ENCODE assay signal across 8 mouse cellular contexts in genomic region chr2:35620364-35621224, GRCm38 (mm10).
DNase-seq lines count a peak whose midpoint lies in the region; ATAC-seq lines count a peak whose summit lies in the region.

No protein-coding gene starts in this region.

- H3K27ac ChIP-seq in midbrain, embryonic 11.5 days (ENCODE audit: low read depth, low read length) = no peak overlapping the region
- no peak overlapping the region for H3K27ac ChIP-seq in midbrain, embryonic 16.5 days (ENCODE audit: low read length)
- peak overlapping the region; percentile 90 for H3K27ac ChIP-seq in limb, embryonic 13.5 days

- no peak overlapping the region for H3K4me3 ChIP-seq in midbrain, embryonic 11.5 days (ENCODE audit: low read depth, low read length)
- H3K4me3 ChIP-seq in midbrain, embryonic 16.5 days (ENCODE audit: low read depth, low read length) = no peak overlapping the region
- H3K4me3 ChIP-seq in limb, embryonic 13.5 days = peak overlapping the region; percentile 27

- 19% methylated on average over 7 of the region's 7 CpGs for WGBS in midbrain, embryonic 11.5 days
- WGBS in midbrain, embryonic 16.5 days = 30% methylated on average over 6 of the region's 7 CpGs
- 18% methylated on average over 7 of the region's 7 CpGs for WGBS in limb, embryonic 13.5 days

- H3K9ac ChIP-seq in midbrain, embryonic 11.5 days (ENCODE audit: low read length) = 0 out of 2 replicates have a peak overlapping the region, but pooled peaks have one; percentile 9
- no peak overlapping the region; the same call in 1 of the 2 replicates for H3K9ac ChIP-seq in midbrain, embryonic 16.5 days (ENCODE audit: low read depth, low read length)
- H3K9ac ChIP-seq in limb, embryonic 13.5 days = peak overlapping the region; percentile 31; the same call in 1 of the 2 replicates

- ATAC-seq in midbrain, embryonic 11.5 days (ENCODE audit: low FRiP score) = peak; percentile 70
- ATAC-seq in midbrain, embryonic 16.5 days = no peak
- peak; percentile 64 for ATAC-seq in limb, embryonic 13.5 days (ENCODE audit: low FRiP score, low read depth)

- no peaks in the 10 kb centered on the region for H3K36me3 ChIP-seq in midbrain, embryonic 11.5 days (ENCODE audit: control insufficient read depth, insufficient read depth, low read length)
- H3K36me3 ChIP-seq in midbrain, embryonic 16.5 days (ENCODE audit: control insufficient read depth, insufficient read depth, low read length) = no peaks in the 10 kb centered on the region
- H3K36me3 ChIP-seq in limb, embryonic 13.5 days = peaks cover 9% of the 10 kb centered on the region; the same call in 1 of the 2 replicates

- H3K4me2 ChIP-seq in midbrain, embryonic 11.5 days = peak overlapping the region; percentile 32
- H3K4me2 ChIP-seq in midbrain, embryonic 16.5 days (ENCODE audit: low read length) = no peak overlapping the region; the same call in 1 of the 2 replicates
- peak overlapping the region; percentile 61 for H3K4me2 ChIP-seq in limb, embryonic 13.5 days (replicated peaks)

- H3K9me3 ChIP-seq in midbrain, embryonic 11.5 days (ENCODE audit: control insufficient read depth, low read length) = no peaks in the 10 kb centered on the region
- H3K9me3 ChIP-seq in midbrain, embryonic 16.5 days (replicated peaks; ENCODE audit: control insufficient read depth, low read length, poor library complexity, severe bottlenecking) = no peaks in the 10 kb centered on the region
- H3K9me3 ChIP-seq in limb, embryonic 13.5 days = no peaks in the 10 kb centered on the region

- H3K27me3 ChIP-seq in midbrain, embryonic 11.5 days (ENCODE audit: control insufficient read depth, insufficient read depth, low read length) = no peaks in the 10 kb centered on the region
- no peaks in the 10 kb centered on the region for H3K27me3 ChIP-seq in midbrain, embryonic 16.5 days (ENCODE audit: control insufficient read depth, insufficient read depth, low read depth, low read length)
- H3K27me3 ChIP-seq in limb, embryonic 13.5 days = no peaks in the 10 kb centered on the region

- H3K4me1 ChIP-seq in midbrain, embryonic 11.5 days (ENCODE audit: control insufficient read depth, insufficient read depth, low read length) = peaks cover 40% of the 10 kb centered on the region
- peaks cover 11% of the 10 kb centered on the region for H3K4me1 ChIP-seq in midbrain, embryonic 16.5 days (ENCODE audit: control insufficient read depth, insufficient read depth, low read length)
- H3K4me1 ChIP-seq in limb, embryonic 13.5 days = peaks cover 81% of the 10 kb centered on the region

- DNase-seq in cerebellum, adult 9-10 months = peak; percentile 62
- DNase-seq in cerebellum, postnatal 25 days = no peak
- peak; percentile 90 for DNase-seq in midbrain, embryonic 11.5 days (ENCODE audit: low spot score, missing footprints)
- no peak for DNase-seq in frontal cortex, postnatal 10 days (ENCODE audit: low spot score in 2 of 2)
- no peak for DNase-seq in ovary, adult 18-20 months (ENCODE audit: low spot score)
- no peak for DNase-seq in thymus, postnatal 10 days (ENCODE audit: low spot score in 2 of 2)

Comparison
In these comparisons a context has a peak if more than half of its experiments do, and no peak if none do; other contexts are left out.
1. DNase-seq: peak in cerebellum, adult 9-10 months (single experiment) and midbrain, embryonic 11.5 days (single experiment); none in cerebellum, postnatal 25 days (0 of 2), frontal cortex, postnatal 10 days (0 of 2), ovary, adult 18-20 months (single experiment) and thymus, postnatal 10 days (0 of 2).